7 mouse cellular contexts compared by ENCODE assay signal in genomic region chr12:87266827-87267603, GRCm38 (mm10). TPM values are rescaled to one million over a fixed set of nuclear protein-coding genes. Genes with fewer than 3 reads are reported as not detected.
DNase-seq lines count a peak whose midpoint lies in the region; ATAC-seq lines count a peak whose summit lies in the region.

No protein-coding gene starts in this region.

- peak overlapping the region; percentile 90 for H3K4me2 ChIP-seq in neural tube, embryonic 11.5 days (ENCODE audit: low read depth)
- peak overlapping the region; percentile 87 for H3K4me2 ChIP-seq in lung, embryonic 16.5 days (ENCODE audit: low read depth, low read length)

- no peaks in the 10 kb centered on the region for H3K9me3 ChIP-seq in neural tube, embryonic 11.5 days (ENCODE audit: control insufficient read depth, low read length)
- no peaks in the 10 kb centered on the region for H3K9me3 ChIP-seq in hindbrain, embryonic 10.5 days
- H3K9me3 ChIP-seq in lung, embryonic 16.5 days (ENCODE audit: control insufficient read depth, low read length), result no peaks in the 10 kb centered on the region

- peak; percentile 74 for ATAC-seq in neural tube, embryonic 11.5 days (ENCODE audit: insufficient read depth, low FRiP score, low TSS enrichment)
- peak; percentile 10 for ATAC-seq in common myeloid progenitor, adult 5-6 weeks (replicated peaks; ENCODE audit: low read depth, poor library complexity, severe bottlenecking)
- ATAC-seq in lung, embryonic 16.5 days (ENCODE audit: low read depth), result peak; percentile 56

- under 1% methylated on average over 31 of the region's 31 CpGs for WGBS in neural tube, embryonic 11.5 days
- under 1% methylated on average over 31 of the region's 31 CpGs for WGBS in hindbrain, embryonic 10.5 days
- under 1% methylated on average over 31 of the region's 31 CpGs for WGBS in lung, embryonic 16.5 days

- H3K27me3 ChIP-seq in neural tube, embryonic 11.5 days (ENCODE audit: control insufficient read depth, insufficient read depth, low read length), result no peaks in the 10 kb centered on the region
- H3K27me3 ChIP-seq in hindbrain, embryonic 10.5 days (ENCODE audit: insufficient read depth, poor library complexity, severe bottlenecking), result no peaks in the 10 kb centered on the region
- no peaks in the 10 kb centered on the region for H3K27me3 ChIP-seq in lung, embryonic 16.5 days (ENCODE audit: control insufficient read depth, insufficient read depth, low read depth, low read length)

- H3K36me3 ChIP-seq in neural tube, embryonic 11.5 days (ENCODE audit: control insufficient read depth, insufficient read depth, low read length), result peaks cover 17% of the 10 kb centered on the region
- peaks cover 63% of the 10 kb centered on the region for H3K36me3 ChIP-seq in hindbrain, embryonic 10.5 days
- H3K36me3 ChIP-seq in lung, embryonic 16.5 days (ENCODE audit: control insufficient read depth, insufficient read depth, low read length), result peaks cover 26% of the 10 kb centered on the region

- peak overlapping the region; percentile 58 for H3K4me3 ChIP-seq in neural tube, embryonic 11.5 days (ENCODE audit: low read depth, low read length)
- H3K4me3 ChIP-seq in hindbrain, embryonic 10.5 days, result peak overlapping the region; percentile 81
- peak overlapping the region; percentile 96 for H3K4me3 ChIP-seq in lung, embryonic 16.5 days (ENCODE audit: low read length)

- H3K4me1 ChIP-seq in neural tube, embryonic 11.5 days (ENCODE audit: control insufficient read depth, insufficient read depth, low read length), result peaks cover 9% of the 10 kb centered on the region
- H3K4me1 ChIP-seq in hindbrain, embryonic 10.5 days (replicated peaks), result peaks cover 29% of the 10 kb centered on the region
- peaks cover 14% of the 10 kb centered on the region for H3K4me1 ChIP-seq in lung, embryonic 16.5 days (replicated peaks; ENCODE audit: control insufficient read depth, insufficient read depth, low read length)

- H3K9ac ChIP-seq in neural tube, embryonic 11.5 days (ENCODE audit: low read length), result peak overlapping the region; percentile 69
- H3K9ac ChIP-seq in lung, embryonic 16.5 days (ENCODE audit: low read length), result peak overlapping the region; percentile 96

- DNase-seq in neural tube, embryonic 11.5 days (ENCODE audit: low spot score), result no peak
- DNase-seq in neural tube, embryonic 10.5 days (ENCODE audit: extremely low spot score, low spot score), result no peak
- DNase-seq in hindbrain, embryonic 10.5 days (ENCODE audit: low spot score), result no peak
- no peak for DNase-seq in T-cell, adult 2 months (ENCODE audit: low spot score)
- DNase-seq in gastrocnemius, postnatal 4 days (ENCODE audit: low spot score in 2 of 2), result no peak

- H3K27ac ChIP-seq in neural tube, embryonic 11.5 days (ENCODE audit: low read depth, low read length), result peak overlapping the region; percentile 67
- peak overlapping the region; percentile 97 for H3K27ac ChIP-seq in hindbrain, embryonic 10.5 days
- H3K27ac ChIP-seq in lung, embryonic 16.5 days (ENCODE audit: low read length), result peak overlapping the region; percentile 92

RNA-seq across cellular contexts. Expression of gene Ahsa1, which starts 0.7 kb away (rescaled TPM):
- polyA plus RNA-seq in neural tube, embryonic 11.5 days (2014; fragmentation: Nextera tagmentation; extraction: Ambion mirVana), result 224 and 233 TPM in 2 replicates
- 253 and 275 TPM in 2 replicates for total RNA-seq in common myeloid progenitor, adult 5-6 weeks (2017)
- 230 and 269 TPM in 2 replicates for polyA plus RNA-seq in hindbrain, embryonic 10.5 days (2016; fragmentation: Nextera tagmentation; extraction: Ambion mirVana)
- 202 and 207 TPM in 2 replicates for polyA plus RNA-seq in lung, embryonic 16.5 days (2015; fragmentation: Nextera tagmentation; extraction: Ambion mirVana)
- total RNA-seq in gastrocnemius, postnatal 4 days (2021), result 100 to 1,000 TPM; 102 to 104 TPM

RNA-seq across cellular contexts. Expression of gene Vipas39, which starts 1.0 kb away (rescaled TPM):
- 62.5 and 62.9 TPM in 2 replicates for polyA plus RNA-seq in neural tube, embryonic 11.5 days (2014; fragmentation: Nextera tagmentation; extraction: Ambion mirVana)
- total RNA-seq in common myeloid progenitor, adult 5-6 weeks (2017), result 19.3 and 23.7 TPM in 2 replicates
- 52.6 and 67.0 TPM in 2 replicates for polyA plus RNA-seq in hindbrain, embryonic 10.5 days (2016; fragmentation: Nextera tagmentation; extraction: Ambion mirVana)
- polyA plus RNA-seq in lung, embryonic 16.5 days (2015; fragmentation: Nextera tagmentation; extraction: Ambion mirVana), result 40.8 and 41.7 TPM in 2 replicates
- total RNA-seq in gastrocnemius, postnatal 4 days (2021), result 10 to 100 TPM; 18.1 to 20.7 TPM

RNA-seq across cellular contexts. Expression of gene Noxred1, which starts 28.5 kb away (rescaled TPM):
- 0.78 and 1.6 TPM in 2 replicates for polyA plus RNA-seq in neural tube, embryonic 11.5 days (2014; fragmentation: Nextera tagmentation; extraction: Ambion mirVana)
- total RNA-seq in common myeloid progenitor, adult 5-6 weeks (2017), result not detected in 2 replicates
- 0.50 and 1.4 TPM in 2 replicates for polyA plus RNA-seq in hindbrain, embryonic 10.5 days (2016; fragmentation: Nextera tagmentation; extraction: Ambion mirVana)
- 0.55 and 0.57 TPM in 2 replicates for polyA plus RNA-seq in lung, embryonic 16.5 days (2015; fragmentation: Nextera tagmentation; extraction: Ambion mirVana)
- under 1 TPM in 1 of 2 experiments, not detected in 1; 0.22 TPM for total RNA-seq in gastrocnemius, postnatal 4 days (2021)

RNA-seq across cellular contexts. Expression of gene Ism2, which starts 32.5 kb away (rescaled TPM):
- 0.34 and 0.94 TPM in 2 replicates for polyA plus RNA-seq in neural tube, embryonic 11.5 days (2014; fragmentation: Nextera tagmentation; extraction: Ambion mirVana)
- not detected in 2 replicates for total RNA-seq in common myeloid progenitor, adult 5-6 weeks (2017)
- 0.84 and 1.5 TPM in 2 replicates for polyA plus RNA-seq in hindbrain, embryonic 10.5 days (2016; fragmentation: Nextera tagmentation; extraction: Ambion mirVana)
- 0.92 and 1.0 TPM in 2 replicates for polyA plus RNA-seq in lung, embryonic 16.5 days (2015; fragmentation: Nextera tagmentation; extraction: Ambion mirVana)
- total RNA-seq in gastrocnemius, postnatal 4 days (2021), result under 1 TPM; 0.25 to 0.41 TPM

Comparison
In these comparisons a context has a peak if more than half of its experiments do, and no peak if none do; other contexts are left out.
1. ATAC-seq: peak in every context shown above with its lines; median percentile 74 in neural tube, embryonic 11.5 days; 56 in lung, embryonic 16.5 days; 10 in common myeloid progenitor, adult 5-6 weeks.